ENCODE assay signal across 9 mouse cellular contexts in genomic region chr13:67500908-67501307, GRCm38 (mm10). TPM values are rescaled to one million over a fixed set of nuclear protein-coding genes. Genes with fewer than 3 reads are reported as not detected.
DNase-seq lines count a peak whose midpoint lies in the region; ATAC-seq lines count a peak whose summit lies in the region.
"Had no signal": no experiment of that assay in that cellular context is flagged by ENCODE, and none has a peak within 500 bp of the region (broad histone marks: within the 10 kb centered on the region; RNA-seq: fewer than 3 reads in every experiment).

No protein-coding gene starts in this region.

- H3K9ac ChIP-seq in liver, embryonic 12.5 days = no peak overlapping the region
- H3K9ac ChIP-seq in forebrain, embryonic 16.5 days (replicated peaks; ENCODE audit: low read depth, low read length) = no peak overlapping the region
- H3K9ac ChIP-seq in midbrain, embryonic 14.5 days (replicated peaks; ENCODE audit: low read length) = no peak overlapping the region

- H3K4me3 ChIP-seq in liver, embryonic 12.5 days = no peak overlapping the region
- no peak overlapping the region for H3K4me3 ChIP-seq in forebrain, embryonic 16.5 days (replicated peaks; ENCODE audit: low read length)
- no peak overlapping the region; the same call in 1 of the 2 replicates for H3K4me3 ChIP-seq in midbrain, embryonic 14.5 days (replicated peaks; ENCODE audit: low read depth, low read length)

- peak; percentile 39 for DNase-seq in cerebellum, adult 9-10 months
- no peak for DNase-seq in cerebellum, postnatal 25 days
- DNase-seq in liver = no peak
- no peak for DNase-seq in midbrain, embryonic 14.5 days
- no peak for DNase-seq in spleen, adult 12 weeks (ENCODE audit: low spot score)
- DNase-seq in thymus, postnatal 10 days (ENCODE audit: low spot score in 2 of 2) = no peak

- no peak; the same call in 1 of the 2 replicates for ATAC-seq in liver, embryonic 12.5 days
- peak; percentile 19 for ATAC-seq in forebrain, embryonic 16.5 days
- 0 out of 2 replicates have a peak, but pooled peaks have one; percentile 41 for ATAC-seq in midbrain, embryonic 14.5 days (ENCODE audit: low FRiP score, low TSS enrichment)

- H3K4me2 ChIP-seq in liver, embryonic 12.5 days = peak overlapping the region; percentile 78; the same call in 1 of the 2 replicates
- H3K4me2 ChIP-seq in forebrain, embryonic 16.5 days (ENCODE audit: low read length) = no peak overlapping the region; the same call in 1 of the 2 replicates
- no peak overlapping the region for H3K4me2 ChIP-seq in midbrain, embryonic 14.5 days (ENCODE audit: low read length)

- WGBS in liver, embryonic 12.5 days (ENCODE audit: insufficient replicate concordance) = 57% methylated on average over 1 of the region's 1 CpGs
- WGBS in forebrain, embryonic 16.5 days = 89% methylated on average over 1 of the region's 1 CpGs
- whole genome bisulfite sequencing in midbrain, embryonic 14.5 days = 86% methylated on average over 1 of the region's 1 CpGs

- no peak overlapping the region for H3K27ac ChIP-seq in liver, embryonic 12.5 days
- no peak overlapping the region for H3K27ac ChIP-seq in forebrain, embryonic 16.5 days (ENCODE audit: low read length)
- H3K27ac ChIP-seq in midbrain, embryonic 14.5 days (replicated peaks; ENCODE audit: low read depth, low read length) = no peak overlapping the region

- peaks cover 10% of the 10 kb centered on the region for H3K36me3 ChIP-seq in liver, embryonic 12.5 days
- H3K36me3 ChIP-seq in forebrain, embryonic 16.5 days (ENCODE audit: control insufficient read depth, insufficient read depth) = no peaks in the 10 kb centered on the region; the same call in 1 of the 2 replicates
- no peaks in the 10 kb centered on the region for H3K36me3 ChIP-seq in midbrain, embryonic 14.5 days (ENCODE audit: control insufficient read depth, insufficient read depth, low read length)

- peaks cover 9% of the 10 kb centered on the region for H3K4me1 ChIP-seq in liver, embryonic 12.5 days
- H3K4me1 ChIP-seq in forebrain, embryonic 16.5 days (replicated peaks; ENCODE audit: control insufficient read depth, insufficient read depth, low read length) = peaks cover 8% of the 10 kb centered on the region
- peaks cover 6% of the 10 kb centered on the region; the same call in 1 of the 2 replicates for H3K4me1 ChIP-seq in midbrain, embryonic 14.5 days (ENCODE audit: control insufficient read depth, insufficient read depth, low read length)

- no peaks in the 10 kb centered on the region for H3K27me3 ChIP-seq in liver, embryonic 12.5 days (replicated peaks)
- no peaks in the 10 kb centered on the region for H3K27me3 ChIP-seq in forebrain, embryonic 16.5 days (replicated peaks; ENCODE audit: control insufficient read depth, insufficient read depth, low read length)
- no peaks in the 10 kb centered on the region for H3K27me3 ChIP-seq in midbrain, embryonic 14.5 days (ENCODE audit: control insufficient read depth, insufficient read depth, low read length)

- no peaks in the 10 kb centered on the region for H3K9me3 ChIP-seq in liver, embryonic 12.5 days (replicated peaks)
- H3K9me3 ChIP-seq in forebrain, embryonic 16.5 days (ENCODE audit: control insufficient read depth, low read length) = no peaks in the 10 kb centered on the region
- H3K9me3 ChIP-seq in midbrain, embryonic 14.5 days (ENCODE audit: control insufficient read depth, low read length) = no peaks in the 10 kb centered on the region

RNA-seq across cellular contexts. Expression of gene Zfp58, which starts 0.6 kb away (rescaled TPM):
- polyA plus RNA-seq in liver, embryonic 12.5 days (2016; fragmentation: Nextera tagmentation; extraction: Ambion mirVana) = 4.1 TPM in 2 replicates
- 13.9 and 14.8 TPM in 2 replicates for polyA plus RNA-seq in forebrain, embryonic 16.5 days (2015; fragmentation: Nextera tagmentation; extraction: Ambion mirVana)
- 10.1 and 15.5 TPM in 2 replicates for polyA plus RNA-seq in midbrain, embryonic 14.5 days (2014; fragmentation: Nextera tagmentation; extraction: Ambion mirVana)

RNA-seq across cellular contexts. Expression of gene Zfp874b, which starts 16.9 kb away (rescaled TPM):
- polyA plus RNA-seq in liver, embryonic 12.5 days (2016; fragmentation: Nextera tagmentation; extraction: Ambion mirVana) = 1.9 and 3.3 TPM in 2 replicates
- polyA plus RNA-seq in forebrain, embryonic 16.5 days (2015; fragmentation: Nextera tagmentation; extraction: Ambion mirVana) = 4.9 and 5.1 TPM in 2 replicates
- 2.3 and 2.7 TPM in 2 replicates for polyA plus RNA-seq in midbrain, embryonic 14.5 days (2014; fragmentation: Nextera tagmentation; extraction: Ambion mirVana)

RNA-seq across cellular contexts. Expression of gene Gm26965, which starts 25.0 kb away (rescaled TPM):
- not detected in 2 replicates for polyA plus RNA-seq in liver, embryonic 12.5 days (2016; fragmentation: Nextera tagmentation; extraction: Ambion mirVana)
- polyA plus RNA-seq in forebrain, embryonic 16.5 days (2015; fragmentation: Nextera tagmentation; extraction: Ambion mirVana) = not detected in 2 replicates
- 0.42 TPM in 1 of 2 replicates, not detected in the other for polyA plus RNA-seq in midbrain, embryonic 14.5 days (2014; fragmentation: Nextera tagmentation; extraction: Ambion mirVana)
- polyA plus RNA-seq: lung, adult 2 months had no signal

RNA-seq across cellular contexts. Expression of gene Zfp87, which starts 25.1 kb away (rescaled TPM):
- 9.4 and 9.7 TPM in 2 replicates for polyA plus RNA-seq in liver, embryonic 12.5 days (2016; fragmentation: Nextera tagmentation; extraction: Ambion mirVana)
- 42.4 and 45.3 TPM in 2 replicates for polyA plus RNA-seq in forebrain, embryonic 16.5 days (2015; fragmentation: Nextera tagmentation; extraction: Ambion mirVana)
- polyA plus RNA-seq in midbrain, embryonic 14.5 days (2014; fragmentation: Nextera tagmentation; extraction: Ambion mirVana) = 39.9 and 45.3 TPM in 2 replicates

RNA-seq across cellular contexts. Expression of gene Zfp874a, which starts 49.5 kb away (rescaled TPM):
- polyA plus RNA-seq in liver, embryonic 12.5 days (2016; fragmentation: Nextera tagmentation; extraction: Ambion mirVana) = 5.5 and 6.6 TPM in 2 replicates
- polyA plus RNA-seq in forebrain, embryonic 16.5 days (2015; fragmentation: Nextera tagmentation; extraction: Ambion mirVana) = 9.7 and 11.0 TPM in 2 replicates
- 6.0 and 7.6 TPM in 2 replicates for polyA plus RNA-seq in midbrain, embryonic 14.5 days (2014; fragmentation: Nextera tagmentation; extraction: Ambion mirVana)
